Mouse (Mus musculus) megakaryocyte, embryonic 14.5 days (primary cell): ENCODE measurements around the gene Bdh2.

Experiments
- FLI1 ChIP-seq: IDR thresholded peaks from 2 replicates; pipeline ENCODE4 v1.6.1; 2012; ENCODE audit warnings: low read length, inconsistent platforms, mixed read lengths
- GATA1 ChIP-seq: IDR thresholded peaks from 3 replicates; pipeline ENCODE4 v1.6.1; 2012; ENCODE audit warnings: mixed read lengths, low read length, inconsistent platforms, borderline replicate concordance

DNA sequence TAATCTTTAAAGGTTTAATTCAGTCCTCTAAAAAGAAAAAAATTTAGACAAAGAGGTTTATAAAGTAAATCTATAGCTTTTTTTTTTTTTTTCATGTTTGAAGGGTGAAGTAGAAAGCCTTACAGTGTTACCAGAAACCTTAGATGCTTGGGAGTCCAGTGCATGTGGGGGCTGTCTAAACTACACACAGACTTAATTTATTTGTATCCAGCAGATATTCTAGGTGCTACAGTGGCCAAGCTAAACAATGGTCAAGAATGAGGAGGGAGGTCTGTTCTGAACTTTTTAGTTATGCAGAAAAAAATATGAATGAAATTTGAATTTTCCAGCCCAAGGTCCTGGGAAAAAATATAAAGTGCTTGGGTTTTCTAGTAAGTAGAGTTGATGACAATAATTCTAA lies 26.2 kb upstream of the Bdh2 start:
- TF ChIP-seq GATA1 (no peak), FLI1 (no peak)
